Mouse (Mus musculus) left cerebral cortex, postnatal 36 days (tissue): ENCODE results near the gene Apol6. TPM values are rescaled to one million over a fixed set of nuclear protein-coding genes. Genes with fewer than 3 reads are reported as not detected.
A peak's percentile ranks its signal among the peaks of the same experiment; 100 is the strongest.

Experiments used
- DNase-seq, 2 experiments: peaks; one replicate each; pipeline ENCODE4 v3.0.0; 2021 to 2022; ENCODE audit warnings: low spot score in 2 of 2, mixed read lengths in 1 of 2
- intact Hi-C: fragments of 180-260 bp; cut with DNase I; formaldehyde crosslinking; loops from one replicate; pipeline ENCODE4 v1.15.1; 2025
- total RNA-seq, 2 experiments: library from RNA; stranded (reverse); gene quantifications; 2 replicates each; pipeline ENCODE4 v1.2.3; 2021

The Apol6 gene
- total RNA-seq, 2 experiments from 2014 or later = 0.27 to 0.49 TPM

DNA sequence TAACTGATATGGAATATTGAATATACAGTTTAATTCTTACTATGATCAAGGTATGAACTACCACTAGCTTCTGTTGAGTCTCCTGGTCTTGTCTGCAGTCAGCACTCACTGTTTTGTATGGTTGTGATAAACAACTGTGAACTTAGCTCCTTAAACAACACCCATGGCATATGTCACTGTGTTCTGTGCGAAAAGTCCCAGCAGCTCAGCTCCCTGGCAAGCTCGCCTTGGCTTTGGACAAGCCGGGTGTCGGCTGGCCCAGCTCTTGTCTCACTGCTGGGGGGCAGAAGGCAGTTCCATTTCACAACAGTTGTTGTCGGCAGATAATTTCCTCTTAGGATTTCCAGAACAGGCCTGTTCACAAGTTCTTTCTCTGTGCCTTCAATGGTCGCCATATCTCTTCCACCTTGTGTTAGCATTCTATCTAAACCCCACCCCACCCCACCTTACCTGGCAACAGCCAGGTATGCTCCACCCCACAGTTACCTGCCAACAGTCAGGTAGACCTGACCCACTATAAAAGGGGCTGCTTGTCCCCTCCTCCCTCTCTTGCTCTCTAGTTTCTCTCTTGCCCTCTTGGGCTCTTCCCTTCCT lies 20.8 kb downstream of the Apol6 start:
- intact Hi-C loops = loop anchor here (5.0 kb wide), 1 partner anchor 38 kb away; no protein-coding TSS in a partner anchor
- no peak for DNase-seq

GRCm38 (mm10) chr15:77066233-77066632 lies 21.7 kb downstream of the Apol6 start:
- DNase-seq = peak in 1 of 2 experiments; percentile 60
- intact Hi-C loops = loop anchor here (5.0 kb wide), 1 partner anchor 39 kb away; no protein-coding TSS in a partner anchor

- DNase-seq = no peak
- intact Hi-C loops = loop anchor here (5.0 kb wide), 1 partner anchor 41 kb away; no protein-coding TSS in a partner anchor
Observed at GRCm38 (mm10) chr15:77068439-77068861, 23.9 kb downstream of the Apol6 start.

DNA sequence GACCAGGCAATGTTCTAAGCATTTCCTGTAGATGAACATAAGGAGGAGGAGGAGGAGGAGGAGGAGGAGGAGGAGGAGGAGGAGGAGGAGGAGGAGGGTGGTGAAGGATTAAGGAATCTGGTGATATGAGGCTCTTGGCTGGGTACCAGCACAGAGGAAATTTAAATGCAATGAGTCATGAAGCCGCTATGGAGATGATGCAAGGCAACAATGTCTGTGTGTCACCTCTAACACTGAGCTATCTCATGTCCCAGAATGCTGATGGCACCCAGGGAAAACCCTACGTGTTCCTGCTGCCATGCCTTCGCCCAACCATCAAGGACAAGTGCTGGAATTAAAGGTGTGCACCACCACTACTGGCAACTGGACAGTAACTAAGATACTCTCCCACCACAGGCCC lies 24.5 kb downstream of the Apol6 start:
- DNase-seq = no peak
- intact Hi-C loops = loop anchor here (5.0 kb wide), 1 partner anchor 42 kb away; no protein-coding TSS in a partner anchor

DNA sequence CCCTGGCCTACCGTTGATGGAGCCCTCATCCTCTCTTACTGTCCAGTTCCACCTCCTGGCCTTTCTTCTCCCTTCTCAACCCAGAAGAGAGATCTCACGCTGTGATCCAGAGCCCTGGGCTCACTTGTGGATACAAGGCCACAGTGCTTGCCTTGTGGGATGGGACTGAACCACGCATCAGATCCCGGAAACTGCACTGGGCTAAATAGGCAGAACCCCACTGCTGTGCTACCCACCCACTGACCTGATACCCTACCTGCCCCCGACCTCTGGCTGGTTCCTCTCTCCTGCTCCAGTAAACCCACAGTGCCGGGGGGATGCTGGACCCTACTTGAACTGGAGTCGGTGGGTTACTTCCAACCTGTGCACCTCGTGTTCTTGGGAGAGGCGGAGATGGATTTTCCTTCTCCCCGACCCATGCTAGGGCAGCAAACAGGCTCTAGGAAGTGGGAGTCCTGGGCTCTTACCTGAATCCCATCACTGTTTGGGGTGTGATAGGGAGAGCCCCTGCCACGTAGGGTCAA lies 26.3 kb downstream of the Apol6 start:
- DNase-seq = no peak
- intact Hi-C loops = loop anchor here (10.0 kb wide), 1 partner anchor 294 kb away; no protein-coding TSS in a partner anchor

DNA sequence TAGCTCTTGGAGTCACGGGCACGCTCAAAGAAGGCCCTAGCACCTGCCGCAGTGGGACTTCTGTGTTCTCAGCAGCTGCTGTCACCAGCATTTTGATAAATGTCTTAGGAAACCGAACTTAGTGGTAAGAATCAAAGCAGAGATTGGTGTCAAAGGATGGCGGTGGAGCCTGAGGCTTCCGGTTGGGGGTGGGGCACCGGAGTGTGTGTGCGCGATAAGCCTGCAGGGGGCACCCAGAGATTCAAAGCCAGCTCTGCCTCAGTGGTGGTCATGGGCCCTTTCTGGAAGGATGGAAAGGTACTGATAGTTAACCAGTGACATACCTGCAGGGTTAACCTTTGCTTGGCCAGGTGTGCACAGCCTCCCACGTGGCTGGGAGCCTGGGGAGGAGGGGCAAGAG lies 27.0 kb downstream of the Apol6 start:
- intact Hi-C loops = loop anchor here (10.0 kb wide), 1 partner anchor 293 kb away; no protein-coding TSS in a partner anchor
- no peak for DNase-seq

DNA sequence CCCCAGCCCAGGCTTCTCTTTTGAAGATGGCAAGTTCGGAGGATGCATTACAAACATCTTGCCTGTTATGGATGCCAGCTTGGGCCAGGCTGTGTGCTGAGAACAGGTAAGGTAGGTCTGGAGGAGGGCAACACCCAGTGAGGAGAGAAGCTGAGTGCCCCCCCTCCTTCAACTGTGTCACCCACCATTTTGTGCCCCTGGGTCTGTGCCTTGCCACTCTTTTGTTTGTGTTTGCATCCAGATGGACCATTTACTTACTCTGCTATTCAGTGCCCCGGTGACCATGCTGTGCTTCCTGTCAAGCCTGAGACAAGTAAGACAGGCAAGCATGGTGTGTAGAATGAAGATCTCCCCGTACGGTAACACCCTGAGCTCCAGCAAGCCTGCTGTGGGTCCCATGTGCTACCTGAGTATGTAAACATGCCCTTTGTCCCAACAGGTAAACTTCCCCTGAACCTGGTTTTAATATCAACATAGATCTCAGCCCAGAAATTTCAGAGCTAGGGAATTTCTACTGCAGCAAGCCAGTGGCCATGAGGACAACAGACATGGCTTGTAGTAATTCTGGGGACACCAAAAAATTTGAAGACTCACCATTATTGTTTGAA lies 28.1 kb downstream of the Apol6 start:
- DNase-seq = no peak
- intact Hi-C loops = loop anchor here (10.0 kb wide), 1 partner anchor 292 kb away; no protein-coding TSS in a partner anchor

- intact Hi-C loops = loop anchor here (10.0 kb wide), 1 partner anchor 288 kb away; no protein-coding TSS in a partner anchor
Observed at GRCm38 (mm10) chr15:77076523-77076922, 32.0 kb downstream of the Apol6 start.

GRCm38 (mm10) chr15:77077906-77078305 lies 33.4 kb downstream of the Apol6 start:
- intact Hi-C loops = loop anchor here (10.0 kb wide), 1 partner anchor 287 kb away; no protein-coding TSS in a partner anchor
- DNase-seq = no peak

More at GRCm38 (mm10) chr15:77076523-77076922, 32.0 kb downstream of the Apol6 start:
- DNase-seq = no peak

GRCm38 (mm10) chr15:77078786-77079185 lies 34.3 kb downstream of the Apol6 start:
- intact Hi-C loops = loop anchor here (10.0 kb wide), 1 partner anchor 286 kb away; no protein-coding TSS in a partner anchor

DNA sequence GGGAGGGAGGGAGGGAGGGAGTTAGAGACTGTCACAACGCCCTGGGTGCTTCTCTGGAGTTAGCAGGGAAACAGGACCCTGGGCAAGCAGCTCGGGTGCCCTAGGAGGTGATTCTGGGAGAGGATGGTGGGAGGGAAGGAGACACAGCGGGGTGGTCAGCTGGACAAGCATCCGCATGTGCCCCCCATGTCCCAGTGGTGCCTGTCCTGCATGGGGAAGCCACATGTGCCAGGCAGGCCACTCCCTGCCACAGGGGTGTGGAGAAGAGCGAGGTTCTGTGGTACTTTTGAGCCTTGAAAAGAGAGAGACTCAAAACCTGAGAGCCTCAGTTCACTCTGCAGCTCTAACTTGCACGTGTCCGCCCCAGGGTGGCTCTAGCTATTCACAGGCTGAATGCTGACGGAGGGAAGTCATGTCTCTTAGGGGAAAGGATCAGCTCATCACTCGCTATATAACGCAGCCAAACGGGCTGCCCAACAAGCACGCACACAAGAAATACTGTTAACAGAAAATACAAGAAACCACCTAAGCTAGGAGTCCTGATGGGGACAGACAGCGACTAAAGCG lies 34.8 kb downstream of the Apol6 start:
- DNase-seq = no peak
- intact Hi-C loops = loop anchor here (10.0 kb wide), 1 partner anchor 285 kb away; no protein-coding TSS in a partner anchor

More at GRCm38 (mm10) chr15:77078786-77079185, 34.3 kb downstream of the Apol6 start:
- no peak for DNase-seq

DNA sequence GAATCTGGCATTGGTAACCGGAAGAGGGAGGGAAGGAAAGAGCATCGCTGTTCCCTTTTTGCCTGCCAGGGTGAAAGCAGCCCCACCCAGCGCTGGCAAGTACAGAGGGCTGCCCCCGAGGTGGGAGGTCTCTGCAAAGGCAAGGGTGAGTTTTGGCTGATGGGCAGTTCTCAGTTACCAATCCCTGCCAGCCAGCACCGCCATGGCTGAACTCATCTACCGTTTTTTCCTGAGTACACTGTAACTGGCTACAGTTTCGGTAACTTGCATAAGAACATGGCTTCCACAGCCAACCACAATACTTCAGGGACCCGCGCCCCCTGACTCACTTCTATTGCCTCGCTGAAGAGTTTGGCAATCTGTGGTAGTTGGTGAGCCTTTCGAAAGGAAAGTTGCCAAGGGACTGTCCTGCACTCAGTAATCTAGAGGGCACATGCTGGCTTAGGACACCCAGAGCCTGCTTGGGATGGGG lies 35.4 kb downstream of the Apol6 start:
- intact Hi-C loops = loop anchor here (10.0 kb wide), 1 partner anchor 285 kb away; no protein-coding TSS in a partner anchor

DNA sequence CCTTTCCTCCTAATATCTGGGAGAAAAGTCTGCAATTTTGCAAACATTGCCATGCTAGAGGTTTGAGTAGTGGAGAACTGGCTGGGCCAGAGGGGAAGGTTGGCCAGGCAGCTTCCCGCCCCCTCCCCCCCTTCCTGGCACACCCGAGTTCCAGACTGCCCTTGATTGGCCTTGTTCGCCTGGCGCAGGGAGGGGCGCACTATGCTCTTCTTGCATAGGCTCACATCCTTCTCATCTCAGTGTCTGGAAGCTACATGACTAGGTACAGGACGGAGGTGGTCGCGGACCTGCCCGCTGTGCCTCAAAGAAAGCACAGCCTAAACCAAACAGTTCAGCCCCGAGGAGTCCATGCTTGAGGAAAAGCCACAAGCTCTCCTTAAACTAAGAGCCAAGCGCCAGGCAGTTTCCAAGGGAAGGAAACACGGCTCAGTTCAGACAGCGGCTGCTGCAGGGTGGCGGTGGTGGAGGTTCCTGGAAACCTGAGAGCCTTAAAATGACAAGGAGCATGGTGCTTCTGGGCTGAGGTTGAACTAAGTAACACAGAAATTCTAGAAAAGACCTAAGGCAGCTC lies 36.2 kb downstream of the Apol6 start:
- DNase-seq = no peak
- intact Hi-C loops = no loop called here

More for the DNA sequence above, 35.4 kb downstream of the Apol6 start:
- no peak for DNase-seq

DNA sequence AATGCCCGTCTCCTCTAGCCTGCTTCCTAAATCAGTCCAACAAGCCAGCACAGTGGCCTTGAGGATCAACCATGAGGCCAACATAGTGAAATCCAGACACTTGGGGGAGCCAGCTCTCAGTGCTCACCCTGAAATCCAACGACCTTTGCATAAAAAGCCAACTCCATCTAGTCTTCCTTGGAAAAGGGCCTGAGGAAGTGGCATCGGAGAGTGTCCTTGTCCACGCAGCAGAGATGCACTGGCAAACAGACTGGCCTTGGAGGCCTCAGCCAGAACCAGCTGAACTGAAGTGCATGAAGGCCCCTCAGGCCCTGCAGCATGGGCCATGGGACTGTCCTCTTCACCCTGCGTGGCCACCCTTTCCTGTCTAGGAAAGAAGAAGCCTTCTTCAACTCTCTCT lies 36.9 kb downstream of the Apol6 start:
- DNase-seq = no peak
- intact Hi-C loops = no loop called here

GRCm38 (mm10) chr15:77085818-77086217 lies 41.3 kb downstream of the Apol6 start:
- intact Hi-C loops = no loop called here
- no peak for DNase-seq

DNA sequence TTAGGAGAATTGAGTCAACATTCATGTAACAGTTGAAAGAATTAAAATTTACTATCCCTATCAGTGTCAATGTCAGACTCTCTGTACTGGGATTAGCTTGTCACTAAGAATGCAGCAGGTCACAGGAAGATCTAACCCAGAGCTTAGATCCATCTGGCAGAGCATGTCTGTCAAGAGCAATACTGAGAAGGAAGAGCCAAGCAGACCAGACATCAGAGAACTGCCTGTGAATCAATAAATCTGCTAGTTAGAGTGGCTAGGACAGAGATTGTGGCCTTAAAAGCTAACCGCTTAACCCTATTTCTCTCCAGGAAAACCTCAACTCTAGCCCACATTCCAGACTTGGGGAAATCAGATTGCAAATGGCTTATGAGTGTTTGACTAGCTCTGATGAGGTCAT lies 42.0 kb downstream of the Apol6 start:
- DNase-seq = no peak
- intact Hi-C loops = no loop called here

DNA sequence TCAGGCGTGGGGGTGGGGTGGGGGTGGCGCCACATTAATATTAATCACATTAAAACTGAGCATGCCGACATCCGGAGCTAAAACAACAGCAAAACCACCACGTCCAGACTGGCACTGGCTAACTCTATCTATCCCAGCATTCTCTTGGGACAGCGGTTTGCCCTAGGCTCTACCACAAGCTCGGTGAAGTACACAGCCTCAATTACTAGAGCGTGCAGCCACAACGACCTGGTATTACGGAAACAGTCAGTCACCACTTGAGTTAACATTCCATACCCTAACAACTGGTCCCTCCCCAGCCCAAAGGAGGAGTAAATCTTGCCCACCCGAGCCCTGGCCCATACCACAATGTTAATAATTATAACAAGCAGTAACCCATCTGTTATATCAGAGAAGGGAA lies 44.7 kb downstream of the Apol6 start:
- DNase-seq = no peak
- intact Hi-C loops = no loop called here

- intact Hi-C loops = loop anchor here (5.0 kb wide), 1 partner anchor 62 kb away; no protein-coding TSS in a partner anchor
- DNase-seq = no peak
Observed at GRCm38 (mm10) chr15:77090531-77090930, 46.0 kb downstream of the Apol6 start.

GRCm38 (mm10) chr15:77091394-77091793 lies 46.9 kb downstream of the Apol6 start:
- intact Hi-C loops = loop anchor here (5.0 kb wide), 1 partner anchor 61 kb away; no protein-coding TSS in a partner anchor
- DNase-seq = no peak
